Mouse (Mus musculus) B cell, adult 2 months (primary cell): ENCODE data around the gene Tmem30c.
"Not testable (repeated sequence)": the region's sequence is repeated elsewhere in the genome, so short reads cannot be mapped to it uniquely, and the experiment has no call there.

Experiments used
- DNase-seq, 2 experiments: peaks; one replicate each; pipeline ENCODE4 v3.0.0; 2022

The Tmem30c gene

DNA sequence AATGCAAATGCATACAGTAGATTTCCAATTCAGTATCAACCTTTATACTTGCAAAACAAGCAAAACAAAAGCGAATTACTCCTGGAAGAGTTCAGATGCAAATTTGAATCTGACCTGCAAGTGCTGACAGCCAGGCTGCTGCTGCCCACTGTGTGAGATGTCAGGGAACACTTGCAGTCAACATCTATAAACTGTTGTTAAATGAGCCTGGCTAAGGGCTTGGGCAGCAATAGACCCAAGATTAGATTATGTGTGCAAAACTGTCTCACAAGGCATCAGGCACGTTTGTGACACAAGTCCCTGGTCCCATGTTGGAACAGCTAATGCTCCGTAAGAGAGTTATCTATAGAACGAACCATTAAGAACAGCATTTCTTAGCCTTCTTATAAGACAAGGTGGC is 369 bp downstream of the Tmem30c start:
- DNase-seq, result no peak

DNA sequence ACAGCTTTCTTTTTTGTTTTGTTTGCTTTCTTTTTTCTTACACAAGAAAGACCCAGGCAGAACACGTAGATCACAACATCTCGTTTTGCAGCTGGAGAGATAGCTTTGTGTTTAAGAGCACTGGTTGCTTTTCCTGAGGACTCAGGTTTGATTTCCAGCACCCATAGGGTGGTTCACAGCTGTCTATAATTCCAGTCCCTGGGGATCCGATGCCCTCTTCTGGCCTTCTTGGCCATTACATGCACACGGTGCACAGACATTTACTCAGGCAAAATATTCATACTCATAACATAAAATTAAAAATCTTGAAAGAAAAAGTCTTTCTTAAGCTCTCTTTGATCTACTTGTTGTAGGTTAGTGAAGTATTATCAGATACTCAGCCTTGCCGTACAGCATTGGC is 969 bp downstream of the Tmem30c start:
- peak; percentile 24 for DNase-seq

DNA sequence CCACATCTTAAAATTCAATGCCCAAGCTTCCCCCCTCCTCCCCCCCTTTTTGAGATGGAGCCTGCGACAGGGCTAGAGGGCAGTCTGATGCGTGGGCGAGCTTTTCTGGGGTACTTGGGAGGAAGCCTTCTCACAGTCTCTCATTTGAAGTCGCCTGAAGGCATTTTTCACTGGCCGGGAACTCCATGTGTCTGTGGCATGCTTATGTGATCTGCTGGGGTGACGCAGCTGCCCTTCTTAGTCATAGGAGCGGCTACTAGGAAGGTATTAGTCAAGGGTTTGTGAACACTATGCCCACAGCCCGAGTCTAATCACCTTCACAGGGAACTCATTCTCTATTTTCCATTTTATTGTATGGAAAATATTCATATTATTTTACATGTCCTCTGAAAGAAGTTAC is 11.2 kb downstream of the Tmem30c start:
- DNase-seq, result no peak

DNA sequence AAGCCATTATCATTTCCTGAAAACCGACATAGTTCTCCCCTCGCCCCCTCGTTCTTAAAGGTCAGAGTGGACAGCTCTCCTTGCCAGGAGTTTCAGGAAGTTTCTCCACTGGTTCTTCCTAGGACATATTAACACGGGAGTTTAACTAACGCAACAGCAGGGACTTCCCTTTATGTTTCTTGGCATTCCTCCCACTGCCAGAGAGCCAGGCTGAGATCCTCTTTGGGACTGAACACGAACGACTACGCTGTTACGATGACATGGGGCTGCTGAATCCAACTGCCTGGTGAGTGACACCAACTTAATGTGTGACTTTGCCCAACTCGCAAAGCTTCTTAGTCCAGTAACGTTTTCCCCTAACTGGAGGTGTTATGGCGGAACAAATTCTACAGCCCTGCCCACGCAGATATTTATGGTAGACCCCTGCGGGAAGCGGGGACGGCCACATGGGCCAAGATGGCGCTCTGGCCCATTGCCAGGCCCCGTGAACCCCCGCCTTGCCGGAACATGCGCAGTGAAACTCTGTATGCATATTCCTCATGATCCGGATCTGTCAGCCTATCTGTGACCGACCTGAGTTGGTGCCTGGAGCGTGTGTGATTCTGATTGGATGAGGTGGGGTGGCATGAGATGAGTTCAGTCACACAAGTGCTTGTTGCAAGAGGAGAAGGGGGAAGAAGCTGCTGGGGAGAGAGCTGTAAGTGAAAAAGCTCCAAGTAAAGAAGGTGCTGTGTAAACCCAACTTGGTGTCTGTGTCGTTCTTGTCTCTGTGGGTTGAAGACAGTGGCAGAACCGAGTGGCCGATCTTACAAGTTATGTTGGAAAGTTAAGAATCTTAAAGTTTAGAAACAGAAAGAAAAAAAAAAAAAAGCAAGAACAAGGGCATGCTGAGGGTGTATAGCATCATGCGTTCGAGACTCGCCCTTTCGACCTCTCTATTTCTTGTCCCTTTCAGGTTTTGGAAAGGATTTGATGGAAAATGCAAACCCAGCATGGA is 12.1 kb downstream of the Tmem30c start:
- DNase-seq, result no peak

DNA sequence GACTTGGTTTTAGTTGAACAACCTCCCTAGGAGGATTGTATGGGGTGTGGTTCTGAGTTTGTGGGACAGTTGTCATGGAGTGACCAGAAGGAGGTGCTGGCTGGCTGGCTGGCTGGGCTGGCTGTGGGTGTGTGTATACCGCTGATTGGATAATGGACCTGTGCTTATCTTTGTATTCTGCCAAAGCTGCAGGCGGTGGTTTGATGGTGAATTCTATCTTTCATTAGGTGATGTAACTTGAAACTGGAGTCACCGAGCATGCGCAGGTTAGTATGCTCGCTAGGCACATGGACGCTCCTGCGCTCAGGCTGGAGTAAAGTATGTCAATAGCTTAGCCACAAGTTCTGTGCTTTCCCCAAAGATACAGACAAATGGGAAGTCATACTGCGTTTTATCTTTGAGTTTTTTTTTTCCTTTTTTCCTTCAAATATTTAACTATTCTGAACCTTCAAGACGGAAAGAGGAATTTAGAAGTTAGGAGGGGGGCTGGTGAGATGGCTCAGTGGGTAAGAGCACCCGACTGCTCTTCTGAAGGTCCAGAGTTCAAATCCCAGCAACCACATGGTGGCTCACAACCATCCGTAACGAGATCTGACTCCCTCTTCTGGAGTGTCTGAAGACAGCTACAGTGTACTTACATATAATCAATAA is 13.6 kb downstream of the Tmem30c start:
- DNase-seq, result no peak

DNA sequence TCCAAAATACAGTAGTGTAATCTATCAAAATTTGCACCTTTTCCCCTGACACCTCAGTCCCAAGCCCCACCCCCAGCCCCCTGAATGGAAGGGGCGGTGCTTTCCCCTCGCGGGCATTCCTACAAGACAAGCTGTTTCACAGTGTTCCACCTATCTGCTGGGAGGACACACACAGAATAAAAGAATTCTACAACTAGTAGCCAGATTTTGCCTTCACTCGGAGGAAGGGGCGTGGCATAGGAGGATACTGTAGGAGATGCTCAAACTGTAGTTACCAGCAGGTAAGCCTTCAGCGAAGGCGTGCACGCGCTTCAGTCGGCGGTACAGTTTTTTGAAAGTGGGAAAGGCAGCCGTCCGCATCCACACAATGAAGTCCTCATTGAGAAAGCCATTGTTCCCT is 22.9 kb downstream of the Tmem30c start:
- DNase-seq, result no peak

DNA sequence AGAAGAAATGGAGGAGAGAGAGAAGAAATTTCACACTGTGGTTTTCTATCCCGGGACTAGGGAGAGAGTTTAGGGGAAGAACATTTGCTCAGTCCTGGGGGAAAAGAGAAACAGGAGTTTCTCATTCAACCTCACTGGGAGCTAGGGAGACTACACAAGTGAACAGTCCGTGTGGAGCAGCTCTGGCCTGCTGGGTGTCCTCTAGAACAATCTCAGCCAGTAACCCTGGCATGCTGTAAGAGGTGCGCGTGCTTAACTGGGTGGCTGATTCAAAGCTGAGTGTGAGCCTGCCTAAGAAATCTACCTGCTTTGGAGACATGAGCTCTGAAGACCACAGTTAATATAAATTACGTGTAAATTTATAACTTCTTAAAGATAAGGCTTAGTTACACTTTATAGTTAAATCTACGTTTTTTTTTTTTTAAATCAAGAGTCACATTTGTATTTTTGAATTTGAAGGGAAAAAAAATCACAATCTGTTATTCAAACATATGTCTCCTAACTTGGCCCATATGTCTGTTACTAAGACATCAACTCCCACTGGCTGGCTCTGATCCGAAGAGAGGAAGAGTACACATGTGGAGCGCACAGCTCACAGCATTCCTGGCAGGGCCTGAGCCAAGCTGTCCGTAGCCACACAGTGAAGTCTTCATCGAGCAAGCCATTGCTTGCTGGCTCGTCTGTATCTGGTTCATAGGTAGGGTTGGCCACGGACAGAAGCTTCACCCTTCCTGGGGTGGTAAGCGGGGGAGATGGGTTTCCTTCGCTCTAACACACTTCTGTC is 24.4 kb downstream of the Tmem30c start:
- no peak for DNase-seq

DNA sequence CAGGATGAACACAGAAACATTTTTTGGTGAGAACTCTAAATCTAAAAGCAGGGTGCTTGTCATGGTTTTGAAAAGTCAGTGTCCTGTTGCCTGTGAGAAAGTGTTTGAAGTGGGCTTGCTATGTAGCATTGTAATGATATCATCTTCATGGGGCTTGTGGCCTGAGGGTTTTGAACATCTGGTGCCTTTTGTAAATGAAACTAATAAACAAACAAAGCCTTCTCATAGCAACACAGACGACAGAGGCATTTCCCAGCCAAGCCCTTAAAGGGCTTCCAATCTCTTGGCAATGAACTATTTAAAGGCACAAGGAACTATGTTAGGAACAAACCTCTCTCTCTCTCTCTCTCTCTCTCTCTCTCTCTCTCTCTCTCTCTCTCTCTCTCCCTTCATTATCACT is 25.6 kb downstream of the Tmem30c start:
- no peak for DNase-seq

DNA sequence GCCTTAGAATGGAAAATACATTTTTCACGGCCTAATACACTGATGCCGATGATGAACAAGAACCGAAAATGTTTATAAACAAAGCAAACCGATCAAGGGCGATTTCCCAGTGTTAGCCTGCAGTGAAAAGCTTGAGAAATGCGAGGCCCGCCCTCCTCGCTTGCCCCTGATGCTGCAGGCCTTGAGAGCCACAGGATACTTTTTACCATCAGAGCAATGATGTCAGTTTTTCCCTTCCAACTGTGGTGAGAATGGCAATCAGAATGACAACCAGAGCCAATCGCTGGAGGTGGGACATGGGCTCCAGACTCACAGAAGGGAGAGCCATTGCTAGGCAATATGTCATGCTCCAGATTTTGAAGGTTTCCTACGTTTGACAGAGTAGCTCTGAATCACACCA is 32.5 kb downstream of the Tmem30c start:
- DNase-seq, result peak; percentile 4 to 16

DNA sequence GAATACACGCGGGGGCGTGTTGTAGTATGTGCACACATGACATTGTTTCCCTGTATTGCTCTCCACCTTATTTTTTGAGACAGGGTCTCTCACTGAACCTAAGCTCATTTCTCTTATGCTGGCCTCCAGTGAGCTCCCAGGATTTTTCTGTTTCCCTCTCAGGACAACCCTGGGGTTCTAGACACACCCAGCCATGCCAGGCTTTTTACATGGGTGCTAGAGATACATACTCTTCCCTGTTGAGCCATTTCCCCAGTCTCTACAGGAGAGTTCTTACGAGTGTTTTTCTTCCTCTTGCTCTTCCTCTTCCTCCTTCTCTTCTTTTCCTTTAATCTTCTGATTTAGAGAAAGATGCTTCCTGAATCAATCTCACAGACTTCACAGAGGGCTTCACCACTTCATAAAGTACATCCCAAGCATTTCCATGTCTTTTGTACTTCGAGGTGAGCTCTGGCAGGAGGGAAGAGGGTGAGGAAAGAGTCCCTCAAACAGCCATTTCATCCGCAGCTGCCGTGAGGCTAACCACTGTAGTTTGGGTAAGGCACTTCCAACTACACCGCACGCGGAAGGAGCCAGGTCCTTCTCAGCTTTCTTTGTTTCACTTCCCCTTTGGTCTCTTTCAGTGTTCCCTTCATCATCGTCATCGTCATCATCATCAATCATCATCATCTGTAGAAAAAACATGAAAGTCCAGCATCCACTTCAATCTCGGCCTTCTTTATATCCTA is 33.1 kb downstream of the Tmem30c start:
- peak; percentile 61 to 64 for DNase-seq

DNA sequence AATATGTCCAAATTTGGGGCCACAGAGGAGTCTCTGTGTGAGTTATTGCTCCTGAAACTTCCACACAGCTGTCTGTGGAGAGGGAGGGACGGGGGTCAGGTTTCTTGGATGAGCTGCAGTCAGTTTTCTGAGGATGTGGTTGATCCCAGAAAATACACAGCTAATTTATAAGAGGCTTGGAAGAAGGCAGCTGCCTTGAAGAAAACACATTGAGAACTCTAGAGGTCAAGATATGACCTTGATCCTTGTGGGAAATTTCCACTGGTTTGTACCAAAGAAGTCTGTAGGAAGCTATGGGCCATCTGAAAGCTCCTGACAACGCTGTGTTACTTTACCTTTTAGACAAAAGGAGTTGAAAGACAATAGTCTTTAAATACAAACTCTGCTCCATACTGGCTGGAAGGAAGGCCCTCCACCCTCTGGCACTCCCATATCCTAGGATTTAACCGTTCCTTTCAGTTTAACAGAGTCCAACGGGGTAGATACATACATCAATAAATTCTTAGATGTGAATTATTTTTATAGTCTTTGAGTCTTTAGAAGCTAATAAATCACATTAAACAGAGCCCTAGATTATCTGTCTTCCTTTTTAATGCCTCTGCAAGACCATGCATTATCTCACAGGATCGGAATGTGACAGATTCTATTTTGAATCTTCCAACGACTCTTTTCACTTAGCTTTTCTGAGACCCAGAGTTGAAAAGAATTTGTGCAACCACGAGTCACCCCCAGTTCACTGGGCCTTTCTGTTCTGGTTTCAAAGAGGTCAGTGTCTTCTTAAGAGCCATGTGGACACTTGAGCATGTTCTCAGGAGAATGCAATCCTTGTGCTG is 40.9 kb downstream of the Tmem30c start:
- no peak for DNase-seq

DNA sequence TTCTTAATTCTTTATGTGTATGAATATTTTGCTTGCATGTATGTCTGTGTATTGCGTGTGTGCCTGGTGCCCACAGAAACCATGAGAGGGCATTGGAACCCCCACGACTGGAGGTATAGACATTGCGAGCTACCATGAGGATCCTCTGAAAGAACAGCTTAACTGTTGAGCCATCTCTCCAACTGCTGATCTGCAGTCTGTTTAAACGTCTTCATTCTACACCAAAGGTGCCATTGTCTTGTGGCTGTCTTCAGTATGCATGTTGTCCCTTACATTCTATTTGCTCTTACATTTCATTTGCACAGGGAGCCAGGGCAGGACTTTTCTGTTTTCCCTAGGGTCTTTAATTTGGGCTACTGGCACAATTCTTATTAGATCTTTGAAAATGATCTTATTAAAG is 41.7 kb downstream of the Tmem30c start:
- no peak for DNase-seq

DNA sequence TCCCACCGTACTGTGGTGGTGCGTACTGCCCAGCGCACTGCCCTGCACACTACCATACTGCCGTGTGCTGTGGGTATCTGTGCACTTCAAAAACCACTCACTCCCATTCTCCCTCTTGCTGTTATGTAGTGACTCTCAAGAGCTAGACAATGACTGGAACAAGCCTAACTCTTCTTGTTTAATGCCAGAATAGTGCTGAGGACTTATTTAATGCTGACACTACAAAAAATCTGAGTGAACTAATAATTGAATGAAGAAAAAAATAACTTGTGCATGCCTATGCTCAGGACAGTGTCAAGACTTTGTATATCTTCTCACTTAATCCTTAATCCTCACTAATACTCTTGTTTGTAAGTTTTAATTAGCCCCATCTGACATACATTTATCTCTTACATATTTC is 45.2 kb downstream of the Tmem30c start:
- no peak for DNase-seq

DNA sequence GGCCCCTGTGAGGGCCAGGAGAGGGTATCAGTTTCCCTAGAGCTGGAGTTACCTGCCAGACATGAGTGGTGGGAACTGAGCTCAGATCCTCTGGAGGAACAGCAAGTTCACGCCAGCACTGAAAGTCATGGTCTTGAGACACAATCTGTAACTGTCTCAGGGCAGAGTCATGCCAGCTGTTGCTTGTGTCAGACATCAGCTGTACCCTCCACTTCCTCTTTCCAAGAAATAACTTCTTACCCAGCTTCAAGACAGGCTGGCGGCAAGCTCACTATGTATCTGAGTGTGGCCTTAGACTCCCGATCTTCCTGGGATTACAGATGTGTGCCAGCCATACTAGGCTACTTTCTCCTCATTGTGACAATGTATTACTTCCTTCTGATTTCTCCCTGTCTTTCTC is 46.1 kb downstream of the Tmem30c start:
- DNase-seq, result peak; percentile 48 to 53

DNA sequence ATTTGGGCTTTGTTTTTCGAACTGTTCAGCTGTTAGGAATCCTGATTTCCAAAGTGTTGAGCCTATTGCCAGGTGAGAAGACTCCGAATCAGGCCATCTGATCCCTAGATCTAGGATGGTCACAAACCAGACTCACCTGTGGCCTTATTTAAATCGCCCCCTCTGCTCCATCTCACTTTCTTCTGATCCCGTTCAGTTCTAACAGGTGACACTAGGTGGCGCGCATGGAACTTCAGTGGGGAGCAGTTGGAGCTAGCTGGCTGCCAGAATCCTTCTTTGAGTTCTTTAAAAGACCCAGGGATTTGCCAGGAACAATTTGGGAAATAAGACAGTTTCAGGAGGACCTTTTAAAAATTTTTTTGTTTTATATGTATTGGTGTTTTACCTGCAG is 48.8 kb downstream of the Tmem30c start:
- peak; percentile 82 to 83 for DNase-seq

DNA sequence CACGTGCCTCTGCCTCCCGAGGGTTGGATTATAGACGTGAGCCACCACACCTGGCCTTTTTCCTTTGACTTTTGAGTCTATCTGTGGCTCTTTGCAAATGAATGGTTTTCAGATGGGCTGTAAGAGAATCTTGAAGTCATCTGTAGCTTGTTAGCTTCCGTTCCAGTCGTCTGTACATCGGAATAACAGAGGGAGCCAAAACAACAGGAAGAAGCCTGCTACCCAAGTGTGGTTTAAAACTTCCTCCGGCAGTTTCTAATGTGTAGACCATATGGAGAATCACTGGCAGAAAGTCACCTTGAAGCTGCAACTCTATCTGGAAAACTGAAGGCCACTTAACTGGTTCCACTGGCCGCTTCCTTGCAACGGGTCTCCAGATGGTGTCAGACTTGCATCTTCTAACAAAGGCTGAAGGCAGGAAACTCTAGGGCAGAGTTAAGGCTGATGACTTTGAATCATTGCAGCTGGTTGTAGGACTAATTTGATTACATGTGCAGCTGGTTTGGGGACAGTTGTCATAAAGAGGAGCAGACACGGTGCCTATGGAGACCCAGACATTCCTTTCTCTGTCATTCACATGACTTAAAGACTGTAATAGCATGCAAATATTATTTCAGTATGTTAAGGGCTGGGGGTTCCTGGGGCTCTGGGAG is 49.3 kb downstream of the Tmem30c start:
- DNase-seq, result peak in 1 of 2 experiments; percentile 14

DNA sequence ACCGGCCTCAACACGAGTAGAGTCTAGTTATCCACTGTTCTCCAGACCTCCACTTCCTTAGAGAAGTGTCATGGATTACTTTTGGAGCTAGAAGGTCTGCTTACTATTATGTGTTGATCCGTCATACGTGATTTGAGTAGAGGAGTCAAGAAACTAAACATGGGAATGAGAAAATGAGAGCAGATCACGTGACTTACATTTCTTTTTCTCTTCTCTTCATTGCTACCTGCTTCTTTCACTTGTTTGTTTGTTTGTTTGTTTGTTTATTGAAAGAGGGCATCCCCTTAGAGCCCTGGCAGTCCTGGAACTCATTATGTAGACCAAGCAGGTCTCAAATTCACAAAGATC is 49.8 kb downstream of the Tmem30c start:
- no peak for DNase-seq

DNA sequence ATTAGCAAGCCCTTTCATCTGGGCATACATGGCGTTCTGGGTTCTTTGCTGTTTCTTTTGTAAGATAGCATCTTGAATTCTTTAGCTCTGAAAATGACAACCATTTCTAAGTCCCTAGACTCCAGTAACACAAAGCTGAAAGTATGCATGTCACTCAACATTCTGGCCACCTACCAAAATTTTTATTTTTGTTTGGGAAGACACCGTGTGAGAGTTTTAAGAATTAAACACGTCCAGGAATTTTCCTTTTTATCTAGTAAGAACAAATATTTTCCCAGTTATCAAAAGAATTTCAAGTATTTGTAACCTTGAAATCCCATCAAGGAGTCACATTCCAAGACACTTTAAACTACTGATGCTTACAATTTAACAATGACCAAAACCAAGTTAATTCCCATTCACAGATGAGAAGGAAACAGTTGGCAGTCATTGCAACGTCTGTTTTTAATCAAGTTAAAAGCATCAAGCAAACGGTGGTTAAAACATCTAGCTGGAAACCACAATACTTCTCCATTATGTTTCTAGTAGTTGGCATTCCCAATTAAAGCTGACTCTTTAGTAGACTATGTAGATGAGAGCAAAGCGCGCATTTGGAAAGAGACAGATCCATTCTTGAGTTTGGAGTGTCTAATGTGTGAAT is 56.7 kb downstream of the Tmem30c start:
- no peak for DNase-seq

DNA sequence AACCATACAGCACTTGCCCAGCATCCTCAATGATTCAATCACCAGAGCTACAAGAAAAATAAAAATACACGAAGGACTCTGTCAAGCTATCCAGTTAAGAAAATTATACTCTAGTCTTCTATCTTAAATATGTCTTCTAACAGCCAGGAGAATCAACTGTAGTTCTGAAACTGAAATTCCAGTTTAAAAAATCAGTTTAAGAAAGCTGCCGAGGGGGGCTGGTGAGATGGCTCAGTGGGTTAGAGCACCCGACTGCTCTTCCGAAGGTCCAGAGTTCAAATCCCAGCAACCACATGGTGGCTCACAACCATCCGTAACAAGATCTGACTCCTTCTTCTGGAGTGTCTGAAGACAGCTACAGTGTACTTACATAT is 60.7 kb downstream of the Tmem30c start:
- DNase-seq, result not testable (repeated sequence)

DNA sequence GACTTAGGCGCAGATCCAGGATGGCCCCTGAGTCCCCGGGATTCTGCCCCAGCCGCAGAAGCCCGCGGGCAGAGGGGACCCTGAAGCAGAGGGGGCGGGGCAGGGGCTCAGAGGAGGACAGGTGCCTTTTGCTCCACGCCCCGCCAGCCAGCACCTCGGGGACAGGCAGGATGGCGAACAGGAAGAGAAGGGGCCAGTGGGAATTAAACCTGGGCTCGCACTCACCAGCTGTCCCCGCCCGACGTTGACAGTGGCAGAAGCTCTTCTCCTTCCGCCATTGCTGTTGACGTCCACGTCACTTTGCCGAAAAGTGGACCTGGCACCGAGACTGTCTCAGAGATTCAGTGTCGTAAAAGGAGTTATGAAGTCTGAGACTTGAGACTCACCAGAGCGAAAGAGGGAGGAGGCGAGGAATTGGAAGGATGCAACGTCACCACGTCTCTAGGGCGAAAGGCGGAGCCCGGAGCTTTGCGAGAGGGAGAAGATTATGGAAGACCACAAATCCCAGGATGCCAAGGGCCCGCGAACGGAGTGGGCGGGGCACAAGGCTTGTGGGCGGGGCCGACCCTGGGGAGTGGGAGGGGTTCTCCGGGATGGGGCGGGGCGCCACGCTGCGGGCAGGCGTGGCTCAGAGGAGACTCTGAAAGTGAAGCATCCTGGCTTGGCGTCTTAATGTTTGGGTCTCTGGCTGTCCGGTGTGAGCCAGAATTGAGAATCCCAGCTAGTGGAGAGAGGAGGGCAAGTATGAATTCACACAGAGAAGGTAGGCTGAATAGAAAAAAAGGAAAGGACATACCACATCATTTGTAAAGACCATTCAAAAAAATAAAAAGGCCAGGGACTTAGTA is 61.4 kb downstream of the Tmem30c start, which contains the start of gene Tbc1d23:
Gene Tbc1d23, minus strand, starts transcription at position 416 of the 848 bp plus-strand sequence.
- peak; percentile 96 for DNase-seq
